Mouse (Mus musculus): ENCODE results near the gene Prr23a1. TPM values are rescaled to one million over a fixed set of nuclear protein-coding genes. Genes with fewer than 3 reads are reported as not detected.
A peak's percentile ranks its signal among the peaks of the same experiment; 100 is the strongest.

Prr23a1 gene
- total RNA-seq (2022) = not detected

GRCm38 (mm10) chr9:98842117-98842516 lies at the start of gene Prr23a1:
TSS of gene Prr23a1 (plus strand) at chr9:98842503.
- no peak for DNase-seq (ENCODE audit: low spot score in 2 of 2)

GRCm38 (mm10) chr9:98799021-98799420 lies 43.3 kb upstream of the Prr23a1 start:
- DNase-seq (ENCODE audit: low spot score in 2 of 2) = no peak

GRCm38 (mm10) chr9:98803971-98804370 lies 38.3 kb upstream of the Prr23a1 start:
- DNase-seq (ENCODE audit: low spot score in 2 of 2) = no peak

- DNase-seq (ENCODE audit: low spot score in 2 of 2) = no peak
Measured at GRCm38 (mm10) chr9:98805511-98805910, 36.8 kb upstream of the Prr23a1 start.

- peak; percentile 8 to 31 for DNase-seq (ENCODE audit: low spot score in 2 of 2)
Measured at GRCm38 (mm10) chr9:98805934-98806333, 36.4 kb upstream of the Prr23a1 start.

GRCm38 (mm10) chr9:98807631-98808030 lies 34.7 kb upstream of the Prr23a1 start:
- no peak for DNase-seq (ENCODE audit: low spot score in 2 of 2)

- peak in 1 of 2 experiments; percentile 51 for DNase-seq (ENCODE audit: low spot score in 2 of 2)
Measured at GRCm38 (mm10) chr9:98809526-98809925, 32.8 kb upstream of the Prr23a1 start.

- no peak for DNase-seq (ENCODE audit: low spot score in 2 of 2)
Measured at GRCm38 (mm10) chr9:98816066-98816465, 26.2 kb upstream of the Prr23a1 start.

- DNase-seq (ENCODE audit: low spot score in 2 of 2) = no peak
Measured at GRCm38 (mm10) chr9:98817592-98817991, 24.7 kb upstream of the Prr23a1 start.

GRCm38 (mm10) chr9:98818971-98819370 lies 23.3 kb upstream of the Prr23a1 start:
- DNase-seq (ENCODE audit: low spot score in 2 of 2) = no peak

- no peak for DNase-seq (ENCODE audit: low spot score in 2 of 2)
Measured at GRCm38 (mm10) chr9:98819481-98819880, 22.8 kb upstream of the Prr23a1 start.

- DNase-seq (ENCODE audit: low spot score in 2 of 2) = no peak
Measured at GRCm38 (mm10) chr9:98820461-98820860, 21.8 kb upstream of the Prr23a1 start.

- DNase-seq (ENCODE audit: low spot score in 2 of 2) = no peak
Measured at GRCm38 (mm10) chr9:98821067-98821466, 21.2 kb upstream of the Prr23a1 start.

GRCm38 (mm10) chr9:98823805-98824204 lies 18.5 kb upstream of the Prr23a1 start:
- no peak for DNase-seq (ENCODE audit: low spot score in 2 of 2)

GRCm38 (mm10) chr9:98829508-98829907 lies 12.8 kb upstream of the Prr23a1 start:
- DNase-seq (ENCODE audit: low spot score in 2 of 2) = no peak

GRCm38 (mm10) chr9:98837537-98838074 lies 4.7 kb upstream of the Prr23a1 start:
- DNase-seq (ENCODE audit: low spot score in 2 of 2) = no peak

GRCm38 (mm10) chr9:98856210-98856609 lies 13.9 kb downstream of the Prr23a1 start, which contains the start of gene Prr23a2:
TSS of gene Prr23a2 (plus strand) at chr9:98856494.
- DNase-seq (ENCODE audit: low spot score in 2 of 2) = no peak

- no peak for DNase-seq (ENCODE audit: low spot score in 2 of 2)
Measured at GRCm38 (mm10) chr9:98863463-98863862, 21.2 kb downstream of the Prr23a1 start.

- no peak for DNase-seq (ENCODE audit: low spot score in 2 of 2)
Measured at GRCm38 (mm10) chr9:98864571-98864970, 22.3 kb downstream of the Prr23a1 start, which contains the start of gene Prr23a3. TSS of gene Prr23a3 (plus strand) at chr9:98864767.

All from layer of hippocampus, adult 8-10 months (tissue).